Mouse (Mus musculus) midbrain, embryonic 14.5 days (tissue): Measurements from ENCODE around the gene Lrig2. TPM values are rescaled to one million over a fixed set of nuclear protein-coding genes. Genes with fewer than 3 reads are reported as not detected.

Source experiments
- ATAC-seq: fragments of 200-750 bp; cut with Nextera tagmentation; 2 replicates; pipeline ENCODE4 v1.8.0; 2017; ENCODE audit warnings: moderate number of reproducible peaks, moderate library complexity; ENCODE audit not compliant: low FRiP score, low TSS enrichment
- DNase-seq: peaks from one replicate; pipeline ENCODE4 v3.0.0-alpha.2; 2015
- H3K27ac ChIP-seq: fragments of 300-500 bp; sonication (generic); replicated peaks from 2 replicates; pipeline ENCODE4 v1.5.1; 2014; ENCODE audit warnings: mild to moderate bottlenecking, low read depth, low read length, moderate library complexity
- H3K27me3 ChIP-seq: fragments of 300-500 bp; sonication (generic); 2 replicates; pipeline ENCODE4 v1.6.1; 2014; ENCODE audit warnings: low read length, control low read depth, mixed read lengths; ENCODE audit not compliant: control insufficient read depth, insufficient read depth
- H3K36me3 ChIP-seq: fragments of 300-500 bp; sonication (generic); 2 replicates; pipeline ENCODE4 v1.6.1; 2014; ENCODE audit warnings: low read length, control low read depth; ENCODE audit not compliant: control insufficient read depth, insufficient read depth
- H3K4me1 ChIP-seq: fragments of 300-500 bp; sonication (generic); 2 replicates; pipeline ENCODE4 v1.6.1; 2014; ENCODE audit warnings: mild to moderate bottlenecking, antibody characterized with exemption, low read length, control low read depth; ENCODE audit not compliant: control insufficient read depth, insufficient read depth
- H3K4me2 ChIP-seq: fragments of 300-500 bp; sonication (generic); 2 replicates; pipeline ENCODE4 v1.6.1; 2014; ENCODE audit warnings: mild to moderate bottlenecking, low read length, moderate library complexity
- H3K4me3 ChIP-seq: fragments of 300-500 bp; sonication (generic); replicated peaks from 2 replicates; pipeline ENCODE4 v1.5.1; 2014; ENCODE audit warnings: low read depth, low read length
- H3K9ac ChIP-seq: fragments of 300-500 bp; sonication (generic); replicated peaks from 2 replicates; pipeline ENCODE4 v1.6.1; 2014; ENCODE audit warnings: mild to moderate bottlenecking, low read length, moderate library complexity
- H3K9me3 ChIP-seq: fragments of 300-500 bp; sonication (generic); 2 replicates; pipeline ENCODE4 v1.6.1; 2016; ENCODE audit warnings: low read length, control low read depth, mixed read lengths; ENCODE audit not compliant: control insufficient read depth
- WGBS: fragments of 180-500 bp; shearing (Covaris S2); extraction: QIAGEN DNeasy Blood & Tissue Kit; methylation state at CpG from one replicate; pipeline ENCODE4 v1.1.7; 2014; 5-methylcytosine and 5-hydroxymethylcytosine counted together
- polyA plus RNA-seq: library from polyadenylated mRNA; unstranded; fragments of >200 nt; fragmentation: Nextera tagmentation; extraction: Ambion mirVana; gene quantifications from 2 replicates; pipeline ENCODE4 v1.2.1, GENCODE M21; 2014

Lrig2 gene
- polyA plus RNA-seq: 30.3 and 44.8 TPM in 2 replicates

GRCm38 (mm10) chr3:104511538-104512423 lies at the start of gene Lrig2:
Gene Lrig2 (minus strand): TSS chr3:104511918.
- peak within 1 kb of the TSS; percentile 88 for H3K9ac ChIP-seq
- WGBS: under 1% methylated on average over 71 of the region's 71 CpGs

DNA sequence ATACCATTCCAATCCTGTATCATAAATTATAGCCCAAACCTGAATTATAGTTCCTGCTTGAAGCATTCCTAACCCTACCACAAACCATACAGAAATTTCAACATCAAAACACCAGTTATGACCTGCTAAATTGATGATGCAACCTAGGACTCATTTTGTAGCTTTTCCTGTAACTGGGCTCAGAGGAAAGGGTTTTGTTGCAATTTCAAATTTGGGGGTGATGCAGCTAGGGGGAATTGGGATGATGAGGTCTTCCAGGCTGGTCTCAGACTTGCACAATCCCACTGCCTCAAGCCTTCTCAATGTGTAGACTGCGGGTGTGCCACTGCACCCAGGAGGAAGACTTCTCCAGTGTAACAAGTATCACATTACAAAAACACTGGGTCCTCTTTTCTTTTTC lies 44.9 kb upstream of the Lrig2 start:
- Histone ChIP-seq H3K27ac (no peak overlapping the region), H3K4me2 (no peak overlapping the region)
- 92% methylated on average over 1 of the region's 1 CpGs for whole genome bisulfite sequencing

More at GRCm38 (mm10) chr3:104511538-104512423, at the start of gene Lrig2:
- no peaks in the 10 kb centered on the region for H3K9me3 ChIP-seq
- H3K4me2 ChIP-seq: peak within 1 kb of the TSS; percentile 75
- H3K36me3 ChIP-seq: no peaks in the 10 kb centered on the region
- no peaks in the 10 kb centered on the region for H3K27me3 ChIP-seq
- H3K27ac ChIP-seq: peak within 1 kb of the TSS; percentile 95
- peaks cover 18% of the 10 kb centered on the region for H3K4me1 ChIP-seq
- DNase-seq (peak; percentile 100), ATAC-seq (peak; percentile 98)
- H3K4me3 ChIP-seq: peak within 1 kb of the TSS; percentile 85

GRCm38 (mm10) chr3:104550594-104550993 lies 38.9 kb upstream of the Lrig2 start:
- no peaks in the 10 kb centered on the region for H3K27me3 ChIP-seq
- no peak for ATAC-seq
- H3K36me3 ChIP-seq: no peaks in the 10 kb centered on the region
- WGBS: 52% methylated on average over 3 of the region's 3 CpGs
- DNase-seq: no peak
- H3K4me1 ChIP-seq: no peaks in the 10 kb centered on the region
- H3K9me3 ChIP-seq: no peaks in the 10 kb centered on the region
- no peak overlapping the region for H3K4me2 ChIP-seq
- no peak overlapping the region for H3K9ac ChIP-seq
- no peak overlapping the region for H3K4me3 ChIP-seq
- H3K27ac ChIP-seq: no peak overlapping the region

More for the DNA sequence above, 44.9 kb upstream of the Lrig2 start:
- H3K27me3 ChIP-seq: no peaks in the 10 kb centered on the region
- H3K4me3 ChIP-seq: no peak overlapping the region
- H3K36me3 ChIP-seq: no peaks in the 10 kb centered on the region
- H3K9me3 ChIP-seq: no peaks in the 10 kb centered on the region
- H3K4me1 ChIP-seq: no peaks in the 10 kb centered on the region
- no peak for ATAC-seq
- H3K9ac ChIP-seq: no peak overlapping the region
- no peak for DNase-seq

GRCm38 (mm10) chr3:104548367-104549087 lies 36.8 kb upstream of the Lrig2 start:
- Histone ChIP-seq H3K4me1 (no peaks in the 10 kb centered on the region), H3K9me3 (no peaks in the 10 kb centered on the region), H3K4me3 (no peak overlapping the region), H3K27me3 (no peaks in the 10 kb centered on the region), H3K36me3 (no peaks in the 10 kb centered on the region), H3K9ac (no peak overlapping the region), H3K27ac (no peak overlapping the region), H3K4me2 (no peak overlapping the region)
- ATAC-seq (no peak), DNase-seq (no peak)
- 72% methylated on average over 15 of the region's 15 CpGs for WGBS

GRCm38 (mm10) chr3:104543825-104544224 lies 32.1 kb upstream of the Lrig2 start:
- no peak overlapping the region for H3K4me3 ChIP-seq
- no peak overlapping the region for H3K9ac ChIP-seq
- WGBS: 96% methylated on average over 3 of the region's 3 CpGs
- H3K4me2 ChIP-seq: no peak overlapping the region
- no peaks in the 10 kb centered on the region for H3K27me3 ChIP-seq
- no peaks in the 10 kb centered on the region for H3K9me3 ChIP-seq
- ATAC-seq (no peak), DNase-seq (no peak)
- peaks cover 8% of the 10 kb centered on the region; the same call in 1 of the 2 replicates for H3K4me1 ChIP-seq
- H3K36me3 ChIP-seq: no peaks in the 10 kb centered on the region
- no peak overlapping the region for H3K27ac ChIP-seq

- H3K36me3 ChIP-seq: no peaks in the 10 kb centered on the region
- H3K9me3 ChIP-seq: no peaks in the 10 kb centered on the region
- H3K9ac ChIP-seq: no peak overlapping the region
- peaks cover 8% of the 10 kb centered on the region; the same call in 1 of the 2 replicates for H3K4me1 ChIP-seq
- 1% methylated on average over 2 of the region's 2 CpGs for WGBS
- H3K27ac ChIP-seq: peak overlapping the region; percentile 21; the same call in 1 of the 2 replicates
- peak; percentile 31 for DNase-seq
- H3K27me3 ChIP-seq: no peaks in the 10 kb centered on the region
- no peak overlapping the region for H3K4me3 ChIP-seq
- H3K4me2 ChIP-seq: peak overlapping the region; percentile 47
- ATAC-seq: 0 out of 2 replicates have a peak, but pooled peaks have one; percentile 31
These were observed 30.3 kb upstream of the Lrig2 start for GRCm38 (mm10) chr3:104542065-104542429.

- DNase-seq (peak; percentile 84), ATAC-seq (peak; percentile 74)
- Histone ChIP-seq H3K9ac (peak overlapping the region; percentile 4; the same call in 1 of the 2 replicates), H3K9me3 (no peaks in the 10 kb centered on the region), H3K36me3 (no peaks in the 10 kb centered on the region), H3K4me2 (peak overlapping the region; percentile 47), H3K27me3 (no peaks in the 10 kb centered on the region), H3K4me3 (0 out of 2 replicates have a peak overlapping the region, but pooled peaks have one; percentile 0), H3K27ac (peak overlapping the region; percentile 21; the same call in 1 of the 2 replicates), H3K4me1 (peaks cover 8% of the 10 kb centered on the region; the same call in 1 of the 2 replicates)
- 9% methylated on average over 21 of the region's 21 CpGs for WGBS
These were observed 29.7 kb upstream of the Lrig2 start for GRCm38 (mm10) chr3:104541139-104542064.
